Mouse (Mus musculus) small intestine, adult 2 months (tissue): ENCODE results near the gene Phactr2. TPM values are rescaled to one million over a fixed set of nuclear protein-coding genes. Genes with fewer than 3 reads are reported as not detected.
"Not testable (repeated sequence)": the region's sequence is repeated elsewhere in the genome, so short reads cannot be mapped to it uniquely, and the experiment has no call there.

Experiments
- H3K27ac ChIP-seq: fragments of 200-500 bp; 2 replicates; pipeline ENCODE4 v1.5.1; 2012; ENCODE audit warnings: low read depth, low read length, control low read depth, inconsistent platforms; ENCODE audit not compliant: insufficient read depth
- H3K27me3 ChIP-seq: fragments of 200-500 bp; 2 replicates; pipeline ENCODE4 v1.6.1; 2012; ENCODE audit warnings: mild to moderate bottlenecking, moderate library complexity, low read length, inconsistent platforms; ENCODE audit not compliant: control insufficient read depth, insufficient read depth
- H3K36me3 ChIP-seq: fragments of 200-500 bp; 2 replicates; pipeline ENCODE4 v1.6.1; 2012; ENCODE audit warnings: mild to moderate bottlenecking, low read length, control low read depth, inconsistent platforms; ENCODE audit not compliant: control insufficient read depth, insufficient read depth
- H3K4me1 ChIP-seq: fragments of 200-500 bp; 2 replicates; pipeline ENCODE4 v1.6.1; 2012; ENCODE audit warnings: low read length, inconsistent platforms, mixed read lengths; ENCODE audit not compliant: control insufficient read depth, insufficient read depth, insufficient read length
- H3K4me3 ChIP-seq: fragments of 200-500 bp; 2 replicates; pipeline ENCODE4 v1.5.1; 2012; ENCODE audit warnings: low read depth, mild to moderate bottlenecking, control low read depth, inconsistent platforms, low read length, moderate library complexity
- CTCF ChIP-seq: fragments of 200-500 bp; IDR thresholded peaks from 2 replicates; pipeline ENCODE4 v1.5.1; 2012; ENCODE audit warnings: low read depth, mild to moderate bottlenecking, control low read depth, inconsistent platforms, low read length, moderate library complexity, mixed read lengths; ENCODE audit not compliant: insufficient replicate concordance, insufficient read length; ENCODE audit errors: extremely low read depth
- POLR2A ChIP-seq: fragments of 200-500 bp; IDR thresholded peaks from 2 replicates; pipeline ENCODE4 v1.6.1; 2012; ENCODE audit warnings: low read depth, mild to moderate bottlenecking, control low read depth, inconsistent platforms, low read length, moderate library complexity
- WGBS: fragments of 180-500 bp; shearing (Covaris S2); methylation state at CpG from one replicate; pipeline ENCODE4 v1.1.7; 2018; 5-methylcytosine and 5-hydroxymethylcytosine counted together
- polyA plus RNA-seq: library from polyadenylated mRNA; depleted of rRNA; stranded (reverse); fragments of >200 nt; gene quantifications from 2 replicates; pipeline ENCODE4 v1.2.3, GENCODE M21; 2012; rRNA removed

Gene Phactr2
- polyA plus RNA-seq = 3.7 and 4.5 TPM in 2 replicates

DNA sequence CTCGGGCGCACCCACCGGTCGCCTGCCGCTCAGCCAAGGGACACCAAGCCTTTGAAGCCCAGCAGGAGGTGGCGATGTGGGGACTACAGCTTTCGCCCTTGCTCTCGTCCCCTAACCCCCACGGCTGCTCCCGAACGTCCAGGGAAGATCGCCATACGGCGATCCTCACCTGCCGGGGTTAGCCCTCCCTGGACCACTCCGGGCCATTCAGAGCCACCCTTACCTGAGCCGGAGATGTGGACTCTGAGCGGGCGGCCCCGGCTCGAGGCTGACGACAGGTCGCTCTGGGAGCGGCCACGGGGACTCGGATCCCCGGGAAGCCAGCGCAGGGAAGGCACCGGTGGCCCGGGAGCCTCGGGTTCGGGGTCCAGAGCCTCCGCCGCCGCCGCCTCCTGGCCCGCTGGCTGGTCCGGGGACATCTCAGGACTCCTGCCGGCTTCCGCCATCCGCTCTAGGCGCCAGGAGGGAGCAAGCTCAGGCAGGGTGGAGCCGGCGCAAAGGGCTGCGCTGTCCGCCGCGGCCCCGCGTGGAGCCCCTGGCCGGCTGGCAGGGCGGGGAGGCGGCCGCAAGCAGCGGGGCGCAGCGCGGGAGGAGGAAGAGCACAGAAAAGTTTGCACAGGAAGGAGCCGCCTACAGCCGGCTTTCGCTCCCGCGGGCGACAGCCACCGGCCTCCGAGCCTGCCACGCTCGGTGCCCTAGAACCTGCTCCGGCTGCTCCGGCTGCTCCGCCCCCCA lies at the start of gene Phactr2:
TSS of gene Phactr2 (minus strand) at position 580 of the 735 bp plus-strand sequence.
- under 1% methylated on average over 60 of the region's 71 CpGs for WGBS
- H3K36me3 ChIP-seq = no peaks in the 10 kb centered on the region

DNA sequence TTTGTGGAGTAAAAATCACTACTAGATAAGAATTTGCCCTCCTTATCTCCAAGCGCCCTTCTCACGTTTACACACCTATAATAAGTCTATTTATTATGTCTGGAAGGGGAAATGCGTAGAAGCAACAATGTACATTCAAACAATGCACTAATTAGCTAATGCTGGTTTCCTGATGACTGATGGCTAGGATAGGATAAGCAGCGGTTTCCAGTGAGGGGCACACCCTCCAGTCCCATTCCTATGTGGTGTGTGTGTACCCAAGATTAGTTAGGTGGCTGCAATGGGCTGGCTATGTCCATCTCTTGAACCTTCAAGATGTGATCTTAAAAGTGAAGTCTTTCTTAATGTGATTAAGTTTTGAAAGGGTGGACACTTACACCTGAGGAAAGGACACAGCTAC lies 47.6 kb upstream of the Phactr2 start:
- H3K27me3 ChIP-seq = no peaks in the 10 kb centered on the region
- no peak overlapping the region for H3K27ac ChIP-seq
- peaks cover 12% of the 10 kb centered on the region for H3K36me3 ChIP-seq
- 35% methylated on average over 4 of the region's 4 CpGs for WGBS
- H3K4me1 ChIP-seq = no peaks in the 10 kb centered on the region
- H3K4me3 ChIP-seq = no peak overlapping the region
- TF ChIP-seq POLR2A (no peak), CTCF (no peak)

More for the DNA sequence above, at the start of gene Phactr2:
- peak within 1 kb of the TSS; percentile 57 for H3K27ac ChIP-seq
- peak within 1 kb of the TSS; percentile 74 for H3K4me3 ChIP-seq
- no peak for TF ChIP-seq POLR2A
- TF ChIP-seq CTCF = no peak
- no peaks in the 10 kb centered on the region for H3K27me3 ChIP-seq
- peaks cover 4% of the 10 kb centered on the region; the same call in 1 of the 2 replicates for H3K4me1 ChIP-seq

DNA sequence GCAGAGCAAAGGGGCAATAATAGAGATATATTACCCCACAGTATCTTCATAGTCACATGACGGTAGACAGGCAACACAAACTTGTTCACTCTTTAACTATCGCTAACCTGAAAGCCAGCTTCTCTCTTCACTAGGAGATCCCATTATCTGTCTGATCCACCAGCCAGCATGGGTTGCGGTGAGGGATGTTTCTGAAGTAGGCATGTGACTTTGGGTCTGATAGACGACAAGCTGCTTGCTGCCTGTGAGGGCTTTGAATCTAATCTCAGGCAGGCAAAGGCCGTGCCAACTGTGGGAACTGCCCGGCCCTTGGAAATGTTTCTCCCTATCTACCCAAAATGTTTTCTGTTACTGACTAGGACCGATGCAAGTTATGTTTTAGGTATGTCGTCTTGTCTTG lies 28.2 kb upstream of the Phactr2 start:
- Histone ChIP-seq H3K27ac (no peak overlapping the region), H3K4me3 (no peak overlapping the region), H3K27me3 (no peaks in the 10 kb centered on the region), H3K4me1 (peaks cover 4% of the 10 kb centered on the region; the same call in 1 of the 2 replicates), H3K36me3 (peaks cover 17% of the 10 kb centered on the region)
- WGBS = 85% methylated on average over 8 of the region's 8 CpGs
- no peak for TF ChIP-seq POLR2A
- TF ChIP-seq CTCF = no peak

DNA sequence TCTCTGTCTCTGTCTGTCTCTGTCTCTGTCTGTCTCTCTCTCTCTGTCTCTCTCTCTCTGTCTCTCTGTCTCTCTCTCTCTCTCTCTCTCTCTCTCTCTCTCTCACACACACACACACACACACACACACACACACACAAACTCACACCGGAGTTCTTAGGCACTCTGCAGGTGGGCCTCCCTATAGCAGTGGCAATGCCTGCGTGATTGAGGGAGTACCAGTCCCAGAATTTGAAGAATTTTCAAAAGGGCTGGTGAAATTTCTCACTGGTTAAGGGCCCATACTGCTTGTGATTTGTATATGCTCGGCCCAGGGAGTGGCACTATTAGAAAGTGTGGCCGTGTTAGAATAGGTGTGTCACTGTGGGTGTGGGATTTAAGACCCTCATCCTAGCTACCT lies 27.3 kb upstream of the Phactr2 start:
- Histone ChIP-seq H3K4me3 (peak overlapping the region; percentile 90), H3K27ac (peak overlapping the region; percentile 84; the same call in 1 of the 2 replicates), H3K36me3 (peaks cover 12% of the 10 kb centered on the region)
- H3K27me3 ChIP-seq, H3K4me1 ChIP-seq: not testable (repeated sequence)
- 24% methylated on average over 4 of the region's 4 CpGs for WGBS

DNA sequence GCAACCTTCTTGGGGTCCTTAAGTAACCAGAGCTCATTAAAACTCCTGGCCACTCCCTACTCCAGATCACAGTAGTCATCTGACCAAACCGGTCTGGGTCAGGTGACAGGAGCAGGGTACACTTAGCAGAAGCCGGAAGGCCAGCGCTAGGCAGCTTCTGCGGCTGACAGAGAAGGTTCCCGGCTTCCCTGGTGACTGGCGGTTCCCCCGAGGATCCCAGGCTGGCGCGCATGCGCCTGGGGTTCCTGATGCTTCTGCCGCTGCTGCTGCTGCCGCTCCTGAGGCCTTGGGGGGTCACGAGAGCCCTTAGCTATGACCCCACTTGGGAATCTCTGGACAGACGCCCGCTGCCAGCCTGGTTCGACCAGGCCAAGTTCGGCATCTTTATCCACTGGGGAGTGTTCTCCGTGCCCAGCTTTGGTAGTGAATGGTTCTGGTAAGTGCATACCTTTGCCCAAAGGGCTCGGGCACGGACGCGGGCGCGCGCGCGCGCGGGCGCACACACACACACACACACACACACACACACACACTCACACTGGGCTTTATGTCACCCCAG lies 26.8 kb upstream of the Phactr2 start:
- H3K27me3 ChIP-seq = no peaks in the 10 kb centered on the region
- H3K4me1 ChIP-seq = peaks cover 4% of the 10 kb centered on the region; the same call in 1 of the 2 replicates
- peak overlapping the region; percentile 90 for H3K4me3 ChIP-seq
- peak overlapping the region; percentile 84 for H3K27ac ChIP-seq
- peaks cover 8% of the 10 kb centered on the region for H3K36me3 ChIP-seq
- TF ChIP-seq CTCF (no peak), POLR2A (peak; percentile 73)
- WGBS = under 1% methylated on average over 30 of the region's 30 CpGs

DNA sequence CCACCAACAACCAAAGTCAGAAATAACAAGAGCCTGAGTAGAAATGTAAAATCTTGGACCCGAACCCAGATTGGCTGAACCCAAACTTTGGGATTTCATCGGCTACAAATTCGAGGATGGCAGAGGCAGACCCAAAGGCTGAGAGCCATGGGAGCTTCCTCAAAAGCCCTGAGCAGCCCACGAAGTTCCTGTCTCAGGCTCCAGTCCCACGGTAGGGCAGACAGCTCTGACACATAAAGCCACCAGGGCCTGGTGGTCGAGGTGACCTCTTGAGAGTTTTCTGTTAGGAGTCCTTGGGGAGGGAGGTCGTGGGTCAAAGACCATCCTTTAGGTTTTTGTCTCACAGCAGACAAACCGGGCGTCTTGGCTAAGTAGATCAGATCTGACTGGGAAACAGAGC lies 26.3 kb upstream of the Phactr2 start:
- 26% methylated on average over 9 of the region's 9 CpGs for WGBS
- peak overlapping the region; percentile 84 for H3K27ac ChIP-seq
- peaks cover 6% of the 10 kb centered on the region for H3K36me3 ChIP-seq
- peaks cover 4% of the 10 kb centered on the region; the same call in 1 of the 2 replicates for H3K4me1 ChIP-seq
- no peaks in the 10 kb centered on the region for H3K27me3 ChIP-seq
- no peak for TF ChIP-seq CTCF
- no peak for TF ChIP-seq POLR2A
- H3K4me3 ChIP-seq = peak overlapping the region; percentile 90

DNA sequence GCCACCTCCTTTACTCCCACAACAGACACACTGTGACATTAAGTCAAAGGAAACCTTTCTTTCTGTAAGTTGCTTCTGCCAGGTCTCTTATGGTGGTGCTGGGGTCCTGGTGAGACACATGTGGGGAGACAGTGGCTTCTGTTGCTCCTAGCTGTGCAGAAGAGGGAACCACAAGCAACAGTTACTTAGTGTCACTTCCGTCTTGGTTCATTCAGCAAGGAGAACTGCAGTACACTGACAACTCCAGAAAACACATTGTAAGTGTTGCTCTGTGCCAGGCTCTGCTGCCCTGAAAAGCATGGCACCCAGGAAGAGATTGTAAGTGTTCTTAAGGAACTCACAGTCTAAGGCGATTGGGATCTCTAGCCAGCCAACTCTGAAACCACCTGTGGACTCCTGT lies 25.1 kb upstream of the Phactr2 start, which contains the start of gene Fuca2:
TSS of gene Fuca2 (plus strand) at position 210 of the 400 bp plus-strand sequence.
- no peak within 1 kb of the TSS for H3K4me3 ChIP-seq
- H3K4me1 ChIP-seq = peaks cover 6% of the 10 kb centered on the region
- H3K27ac ChIP-seq = 0 out of 2 replicates have a peak within 1 kb of the TSS, but pooled peaks have one; percentile 84
- TF ChIP-seq POLR2A (no peak), CTCF (no peak)
- 81% methylated on average over 2 of the region's 2 CpGs for WGBS
- no peaks in the 10 kb centered on the region for H3K27me3 ChIP-seq
- 0 out of 2 replicates have a peak, but pooled peaks cover 2% of the 10 kb centered on the region for H3K36me3 ChIP-seq
